Mouse (Mus musculus) cerebellum, adult 11-12 months (tissue): Measurements from ENCODE around the gene Fut11.
"Not testable (repeated sequence)": the region's sequence is repeated elsewhere in the genome, so short reads cannot be mapped to it uniquely, and the experiment has no call there.

Experiments
- DNase-seq: peaks from one replicate; pipeline ENCODE4 v3.0.0; 2022

Fut11 gene

DNA sequence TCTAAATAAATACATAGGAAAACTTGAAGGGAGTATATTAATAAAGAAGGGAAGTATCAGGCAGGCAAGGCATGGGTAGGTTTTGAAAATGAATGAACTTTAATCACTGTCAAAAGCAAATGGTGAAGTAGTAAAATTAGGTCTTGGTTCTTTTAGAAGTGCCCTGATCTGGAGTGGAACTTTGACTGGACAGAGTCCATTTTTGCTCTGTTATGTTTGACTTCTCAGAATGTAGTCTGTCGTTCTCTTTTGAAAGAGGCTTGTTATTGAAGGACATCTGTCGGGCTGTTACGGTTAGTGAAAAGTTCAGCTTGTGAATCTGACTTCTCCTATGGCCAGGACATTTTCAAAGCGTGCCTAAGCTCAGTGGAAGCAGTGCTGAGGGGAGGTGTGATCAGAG is 16.9 kb upstream of the Fut11 start:
- no peak for DNase-seq

DNA sequence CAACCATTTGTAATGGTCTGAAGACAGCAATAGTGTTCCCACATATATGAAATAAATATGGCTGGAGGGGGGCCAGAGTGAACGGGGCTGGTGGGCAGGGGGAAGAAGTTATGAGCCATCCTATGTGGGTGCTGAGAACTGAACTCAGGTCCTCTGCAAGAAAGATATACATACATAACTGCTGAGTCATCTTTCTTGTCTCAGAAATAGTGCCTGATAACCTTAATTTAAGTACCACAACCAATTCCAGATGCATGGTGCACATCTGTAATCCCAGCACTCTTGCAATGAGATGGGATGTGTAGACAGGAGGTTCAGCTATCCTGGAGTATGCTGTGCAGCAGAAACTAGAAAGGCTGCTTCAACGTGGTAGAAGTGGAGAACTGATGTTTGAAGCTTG is 13.0 kb upstream of the Fut11 start:
- no peak for DNase-seq

- no peak for DNase-seq
These were observed 12.3 kb upstream of the Fut11 start for GRCm38 (mm10) chr14:20682498-20682897.

GRCm38 (mm10) chr14:20686576-20686975 is 8.2 kb upstream of the Fut11 start:
- DNase-seq, result no peak

- DNase-seq, result no peak
These were observed 5.8 kb upstream of the Fut11 start for GRCm38 (mm10) chr14:20689009-20689408.

DNA sequence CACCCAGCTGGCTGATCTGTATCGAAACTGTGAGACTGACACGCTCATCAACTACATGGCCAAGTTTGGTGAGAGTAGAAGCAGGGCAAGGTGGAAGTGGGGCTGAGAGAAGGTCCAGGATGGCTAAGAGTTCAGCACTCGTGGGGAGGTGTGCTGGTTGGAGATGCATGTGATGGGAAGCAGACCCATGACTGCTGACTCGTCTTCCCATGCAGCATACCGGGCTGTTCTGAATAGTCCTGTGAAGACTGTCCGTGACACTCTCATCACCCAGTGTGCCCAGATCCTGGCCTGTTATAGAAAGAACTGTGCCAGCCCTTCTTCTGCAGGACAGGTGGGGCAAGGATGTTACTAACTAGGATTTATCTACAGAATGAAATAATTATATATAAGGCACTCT is 3.0 kb upstream of the Fut11 start:
- DNase-seq, result no peak

GRCm38 (mm10) chr14:20693589-20694101 is 1.1 kb upstream of the Fut11 start:
- peak; percentile 45 for DNase-seq

- no peak for DNase-seq
These were observed 434 bp upstream of the Fut11 start for GRCm38 (mm10) chr14:20694185-20694883.

GRCm38 (mm10) chr14:20695761-20696520 is 1.2 kb downstream of the Fut11 start:
- DNase-seq, result peak; percentile 69

GRCm38 (mm10) chr14:20696986-20697385 is 2.2 kb downstream of the Fut11 start:
- DNase-seq, result no peak

- no peak for DNase-seq
These were observed 3.7 kb downstream of the Fut11 start for GRCm38 (mm10) chr14:20698515-20698914.

DNA sequence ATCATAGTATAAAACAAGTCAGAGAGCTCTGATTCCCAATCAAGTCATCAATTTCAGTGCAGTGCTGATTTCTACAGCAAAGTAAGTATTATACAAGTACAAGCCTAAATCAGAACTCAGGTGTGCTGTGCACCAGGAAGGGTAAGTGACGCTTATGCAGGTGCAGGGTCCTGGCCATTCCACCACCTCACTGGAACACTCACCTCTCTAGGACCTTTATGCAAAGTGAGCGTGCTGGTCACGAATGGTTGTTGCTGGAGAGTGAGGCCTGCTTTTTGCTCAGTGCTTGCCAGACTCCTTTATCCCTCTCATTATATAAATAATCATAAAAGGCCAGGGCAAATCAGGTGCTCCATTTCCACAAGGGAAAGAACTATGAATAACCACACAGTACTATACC is 5.6 kb downstream of the Fut11 start:
- DNase-seq, result no peak

GRCm38 (mm10) chr14:20701554-20701953 is 6.8 kb downstream of the Fut11 start:
- no peak for DNase-seq

GRCm38 (mm10) chr14:20702096-20702740 is 7.5 kb downstream of the Fut11 start:
- DNase-seq, result no peak

DNA sequence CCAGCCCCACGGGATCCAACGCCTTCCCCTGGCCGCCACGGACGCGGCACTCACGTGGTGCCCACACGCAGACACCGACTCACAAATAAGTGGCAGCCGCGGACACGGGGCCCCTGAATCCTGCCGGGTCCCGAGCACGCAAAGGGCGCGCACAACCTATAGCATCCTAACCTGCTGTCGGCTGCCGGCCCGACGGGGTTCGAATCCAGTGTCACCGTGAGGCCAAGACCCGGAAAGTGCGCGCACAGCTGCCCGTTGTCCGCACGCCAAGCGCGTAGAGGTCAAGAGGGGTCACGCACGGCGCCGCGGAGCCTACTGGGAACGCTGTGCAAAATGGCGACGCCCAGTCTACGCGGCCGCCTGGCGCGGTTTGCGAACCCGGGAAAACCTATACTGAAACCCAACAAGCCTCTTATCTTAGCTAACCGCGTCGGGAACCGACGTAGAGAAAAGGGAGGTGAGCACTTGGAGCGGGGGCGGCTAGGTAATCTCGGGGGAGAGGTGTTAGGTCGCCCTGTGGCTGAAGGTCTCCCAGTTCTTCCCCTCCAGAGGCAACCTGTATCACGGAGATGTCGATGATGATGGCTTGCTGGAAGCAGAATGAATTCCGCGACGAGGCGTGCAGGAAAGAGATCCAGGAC is 8.1 kb downstream of the Fut11 start, which contains the start of gene Chchd1:
Gene Chchd1, plus strand, starts transcription at position 266 of the 641 bp plus-strand sequence.
- DNase-seq, result peak; percentile 87

- not testable (repeated sequence) for DNase-seq
These were observed 8.7 kb downstream of the Fut11 start for GRCm38 (mm10) chr14:20703461-20703860.

DNA sequence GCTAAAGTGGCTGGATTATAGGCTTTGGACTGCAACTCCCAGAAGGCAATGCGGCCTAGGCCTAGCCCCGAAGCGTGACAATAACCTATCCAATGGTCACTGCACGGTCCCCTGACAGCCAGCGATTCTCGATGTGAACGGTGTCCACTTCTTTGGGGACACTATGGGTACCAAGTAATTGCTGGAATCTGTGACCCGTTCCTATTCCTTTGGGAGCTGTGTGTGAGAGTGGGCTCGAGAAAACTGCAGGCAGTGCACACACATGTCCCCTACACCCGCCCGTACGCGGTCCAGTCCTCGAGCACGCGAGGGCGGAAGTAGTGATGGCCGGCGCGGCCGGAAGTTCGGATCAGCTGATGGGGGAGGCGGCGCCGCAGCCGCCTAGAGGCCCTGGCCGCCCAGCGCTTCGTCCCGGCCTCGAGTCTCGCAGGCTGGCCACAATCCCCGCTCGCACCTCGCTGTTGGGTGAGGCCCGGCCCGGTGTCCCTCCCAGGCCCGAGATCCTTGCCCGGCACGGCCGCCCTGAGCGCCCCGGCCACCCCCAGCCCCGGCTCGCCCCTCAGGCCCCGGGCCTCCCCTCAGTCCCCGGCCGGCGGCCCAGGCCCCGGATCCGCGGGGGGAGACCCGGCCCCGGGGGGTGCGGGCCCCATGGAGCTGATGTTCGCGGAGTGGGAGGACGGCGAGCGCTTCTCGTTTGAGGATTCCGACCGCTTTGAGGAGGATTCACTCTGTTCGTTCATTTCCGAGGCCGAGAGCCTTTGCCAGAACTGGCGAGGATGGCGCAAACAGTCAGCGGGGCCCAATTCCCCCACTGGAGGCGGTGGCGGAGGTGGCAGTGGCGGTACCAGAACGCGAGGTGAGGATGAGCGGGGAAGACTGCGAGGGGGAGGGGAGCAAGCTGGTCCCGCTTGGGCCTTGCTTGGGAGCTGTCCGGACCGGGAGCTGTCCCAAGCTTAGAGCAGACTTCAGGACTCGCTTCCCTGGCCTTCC is 12.7 kb downstream of the Fut11 start, which contains the start of gene Zswim8:
Gene Zswim8, plus strand, starts transcription at position 352 of the 990 bp plus-strand sequence.
- peak; percentile 90 for DNase-seq

DNA sequence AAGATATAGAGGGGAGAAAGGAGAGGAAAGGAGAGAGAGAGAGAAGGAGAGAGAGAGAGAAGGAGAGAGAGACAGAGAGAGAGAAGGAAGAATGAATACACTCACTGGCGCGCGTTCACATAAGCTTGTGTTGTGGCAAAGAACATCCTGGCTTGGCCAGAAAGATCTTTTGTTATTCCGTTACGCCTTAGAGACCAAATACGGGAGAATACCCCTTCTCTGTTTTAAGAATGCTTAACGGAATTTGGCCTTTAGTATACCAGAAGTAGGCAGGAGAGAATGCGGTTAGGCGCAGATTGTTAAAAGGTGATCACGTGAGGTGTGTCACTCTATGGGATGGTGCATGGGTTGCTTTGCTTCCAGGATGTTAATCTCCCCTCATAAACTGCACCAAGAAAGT is 13.5 kb downstream of the Fut11 start:
- no peak for DNase-seq

DNA sequence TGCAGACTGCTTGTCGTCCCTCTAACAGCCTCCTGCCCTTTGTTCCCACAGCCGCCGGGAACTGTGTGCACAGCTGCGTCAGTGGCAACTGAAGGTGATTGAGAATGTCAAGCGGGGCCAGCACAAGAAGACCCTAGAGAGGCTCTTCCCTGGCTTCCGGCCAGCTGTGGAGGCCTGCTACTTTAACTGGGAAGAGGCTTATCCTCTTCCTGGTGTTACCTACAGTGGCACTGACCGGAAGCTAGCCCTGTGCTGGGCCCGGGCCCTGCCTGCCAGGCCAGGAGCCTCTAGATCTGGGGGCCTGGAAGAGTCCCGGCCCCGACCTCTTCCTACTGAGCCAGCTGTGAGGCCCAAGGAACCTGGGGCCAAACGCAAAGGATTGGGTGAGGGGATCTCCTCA is 19.1 kb downstream of the Fut11 start:
- DNase-seq, result no peak

- no peak for DNase-seq
These were observed 23.7 kb downstream of the Fut11 start for GRCm38 (mm10) chr14:20718443-20718842.

- no peak for DNase-seq
These were observed 25.0 kb downstream of the Fut11 start for GRCm38 (mm10) chr14:20719767-20720166.

DNA sequence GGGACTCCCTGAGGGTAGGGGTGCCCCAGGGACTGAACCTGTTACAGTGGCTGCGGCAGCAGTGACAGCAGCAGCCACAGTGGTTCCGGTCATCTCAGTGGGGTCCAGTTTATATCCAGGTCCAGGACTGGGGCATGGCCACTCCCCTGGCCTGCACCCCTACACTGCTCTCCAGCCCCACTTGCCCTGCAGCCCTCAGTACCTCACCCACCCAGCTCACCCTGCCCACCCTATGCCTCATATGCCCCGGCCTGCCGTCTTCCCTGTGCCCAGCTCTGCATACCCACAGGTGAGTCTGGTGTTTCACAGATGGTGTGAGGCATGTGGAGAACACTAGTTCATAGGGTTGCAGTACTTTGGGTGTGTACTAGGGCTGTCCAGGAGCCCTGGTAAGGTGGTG is 26.6 kb downstream of the Fut11 start:
- DNase-seq, result no peak
